Mouse (Mus musculus): ENCODE data around the gene Ppp1r26. TPM values are rescaled to one million over a fixed set of nuclear protein-coding genes. Genes with fewer than 3 reads are reported as not detected.

The Ppp1r26 gene
- polyA plus RNA-seq, 1 experiment from 2014 or later = 2.7 TPM

DNA sequence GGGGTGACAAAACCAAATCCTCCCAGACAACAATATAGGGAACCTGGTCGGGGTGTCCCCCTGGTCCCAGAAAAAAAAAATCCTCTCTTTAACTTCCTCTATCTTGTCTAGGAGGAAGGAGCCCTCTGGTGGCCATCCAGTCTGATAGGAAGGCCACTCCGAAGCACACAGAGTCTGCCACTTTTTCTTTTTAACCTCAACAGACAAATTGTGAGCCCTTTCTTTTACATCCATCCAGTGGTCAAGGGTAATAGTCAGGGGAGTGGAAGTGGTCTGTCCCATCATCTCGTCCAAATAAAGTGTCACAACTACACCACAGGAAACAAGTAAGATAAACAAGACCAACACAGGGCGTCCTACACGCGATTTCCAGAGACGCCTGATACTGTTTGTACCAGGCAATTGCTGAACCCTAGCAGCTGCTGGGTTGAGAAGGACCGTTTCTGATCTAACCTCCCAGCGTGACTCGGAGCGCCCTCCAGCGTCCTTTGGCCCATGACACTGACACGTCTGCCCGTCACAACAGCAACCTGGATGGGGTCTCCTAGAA lies 48.7 kb downstream of the Ppp1r26 start:
- Histone ChIP-seq H3K27me3 (ENCODE audit: control insufficient read depth, insufficient read depth, low read length) (no peaks in the 10 kb centered on the region), H3K36me3 (replicated peaks; ENCODE audit: control insufficient read depth, insufficient read depth, low read depth, low read length) (no peaks in the 10 kb centered on the region), H3K4me3 (ENCODE audit: low read depth, low read length) (no peak overlapping the region), H3K27ac (replicated peaks; ENCODE audit: low read depth, low read length) (no peak overlapping the region), H3K4me2 (ENCODE audit: low read depth, low read length) (no peak overlapping the region), H3K4me1 (ENCODE audit: control insufficient read depth, insufficient read depth, low read length) (no peaks in the 10 kb centered on the region), H3K9ac (replicated peaks; ENCODE audit: low read length) (no peak overlapping the region), H3K9me3 (replicated peaks; ENCODE audit: control insufficient read depth, low read length) (no peaks in the 10 kb centered on the region)
- ATAC-seq (replicated peaks; ENCODE audit: insufficient number of reproducible peaks, low FRiP score, low TSS enrichment, low read depth) = no peak
- 77% methylated on average over 14 of the region's 14 CpGs for WGBS
- DNase-seq (ENCODE audit: low spot score) = no peak

- Histone ChIP-seq H3K4me1 (ENCODE audit: control insufficient read depth, insufficient read depth, low read length) (no peaks in the 10 kb centered on the region), H3K27me3 (ENCODE audit: control insufficient read depth, insufficient read depth, low read length) (no peaks in the 10 kb centered on the region), H3K27ac (replicated peaks; ENCODE audit: low read depth, low read length) (no peak overlapping the region), H3K4me2 (ENCODE audit: low read depth, low read length) (no peak overlapping the region), H3K4me3 (ENCODE audit: low read depth, low read length) (no peak overlapping the region), H3K36me3 (replicated peaks; ENCODE audit: control insufficient read depth, insufficient read depth, low read depth, low read length) (no peaks in the 10 kb centered on the region), H3K9me3 (replicated peaks; ENCODE audit: control insufficient read depth, low read length) (no peaks in the 10 kb centered on the region), H3K9ac (replicated peaks; ENCODE audit: low read length) (no peak overlapping the region)
- ATAC-seq (replicated peaks; ENCODE audit: insufficient number of reproducible peaks, low FRiP score, low TSS enrichment, low read depth) (no peak), DNase-seq (ENCODE audit: low spot score) (no peak)
- WGBS = 85% methylated on average over 16 of the region's 16 CpGs
These were observed 49.4 kb downstream of the Ppp1r26 start for GRCm38 (mm10) chr2:28495801-28496595.

- no peaks in the 10 kb centered on the region for H3K27me3 ChIP-seq (ENCODE audit: control insufficient read depth, insufficient read depth, low read length)
- H3K27ac ChIP-seq (replicated peaks; ENCODE audit: low read depth, low read length) = no peak within 1 kb of the TSS
- H3K9ac ChIP-seq (replicated peaks; ENCODE audit: low read length) = no peak within 1 kb of the TSS
- H3K9me3 ChIP-seq (replicated peaks; ENCODE audit: control insufficient read depth, low read length) = no peaks in the 10 kb centered on the region
- H3K4me2 ChIP-seq (ENCODE audit: low read depth, low read length) = no peak within 1 kb of the TSS
- no peaks in the 10 kb centered on the region for H3K4me1 ChIP-seq (ENCODE audit: control insufficient read depth, insufficient read depth, low read length)
- DNase-seq (ENCODE audit: low spot score) (no peak), ATAC-seq (replicated peaks; ENCODE audit: insufficient number of reproducible peaks, low FRiP score, low TSS enrichment, low read depth) (no peak)
- WGBS = 81% methylated on average over 5 of the region's 5 CpGs
- H3K4me3 ChIP-seq (ENCODE audit: low read depth, low read length) = no peak within 1 kb of the TSS
- no peaks in the 10 kb centered on the region for H3K36me3 ChIP-seq (replicated peaks; ENCODE audit: control insufficient read depth, insufficient read depth, low read depth, low read length)
These were observed 50.1 kb downstream of the Ppp1r26 start, which contains the start of gene Gbgt1 for GRCm38 (mm10) chr2:28496671-28497070. Gene Gbgt1, plus strand, starts transcription at chr2:28496891.

DNA sequence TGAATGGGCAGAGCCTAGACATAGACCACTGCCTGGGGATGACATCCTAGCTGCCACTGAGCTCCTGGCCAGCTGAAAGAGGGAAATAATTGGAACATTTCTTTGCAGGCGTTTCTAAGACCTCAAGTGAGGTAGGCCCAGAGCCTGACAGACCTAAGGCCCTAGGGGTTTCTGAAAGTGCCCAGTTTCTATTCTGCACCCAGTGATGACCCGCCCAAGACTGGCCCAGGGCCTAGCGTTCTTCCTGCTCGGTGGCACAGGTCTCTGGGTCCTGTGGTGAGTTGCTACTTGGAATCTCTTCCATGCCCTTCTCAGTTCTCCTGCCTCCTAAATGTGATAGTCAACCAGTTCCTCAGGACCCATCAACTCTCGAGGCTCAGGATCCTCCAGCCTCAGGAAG lies 51.0 kb downstream of the Ppp1r26 start:
- Histone ChIP-seq H3K9ac (replicated peaks; ENCODE audit: low read length) (no peak overlapping the region), H3K4me3 (ENCODE audit: low read depth, low read length) (no peak overlapping the region), H3K36me3 (replicated peaks; ENCODE audit: control insufficient read depth, insufficient read depth, low read depth, low read length) (no peaks in the 10 kb centered on the region), H3K27ac (replicated peaks; ENCODE audit: low read depth, low read length) (no peak overlapping the region), H3K4me2 (ENCODE audit: low read depth, low read length) (no peak overlapping the region), H3K4me1 (ENCODE audit: control insufficient read depth, insufficient read depth, low read length) (no peaks in the 10 kb centered on the region), H3K27me3 (ENCODE audit: control insufficient read depth, insufficient read depth, low read length) (no peaks in the 10 kb centered on the region), H3K9me3 (replicated peaks; ENCODE audit: control insufficient read depth, low read length) (no peaks in the 10 kb centered on the region)
- no peak for ATAC-seq (replicated peaks; ENCODE audit: insufficient number of reproducible peaks, low FRiP score, low TSS enrichment, low read depth)
- no peak for DNase-seq (ENCODE audit: low spot score)
- 83% methylated on average over 5 of the region's 5 CpGs for WGBS

GRCm38 (mm10) chr2:28498431-28498830 lies 51.8 kb downstream of the Ppp1r26 start:
- ATAC-seq (replicated peaks; ENCODE audit: insufficient number of reproducible peaks, low FRiP score, low TSS enrichment, low read depth) = no peak
- no peaks in the 10 kb centered on the region for H3K27me3 ChIP-seq (ENCODE audit: control insufficient read depth, insufficient read depth, low read length)
- no peaks in the 10 kb centered on the region for H3K36me3 ChIP-seq (replicated peaks; ENCODE audit: control insufficient read depth, insufficient read depth, low read depth, low read length)
- no peak overlapping the region for H3K4me2 ChIP-seq (ENCODE audit: low read depth, low read length)
- 86% methylated on average over 4 of the region's 4 CpGs for WGBS
- H3K9ac ChIP-seq (replicated peaks; ENCODE audit: low read length) = no peak overlapping the region
- no peaks in the 10 kb centered on the region for H3K4me1 ChIP-seq (ENCODE audit: control insufficient read depth, insufficient read depth, low read length)
- H3K4me3 ChIP-seq (ENCODE audit: low read depth, low read length) = no peak overlapping the region
- no peak overlapping the region for H3K27ac ChIP-seq (replicated peaks; ENCODE audit: low read depth, low read length)
- no peaks in the 10 kb centered on the region for H3K9me3 ChIP-seq (replicated peaks; ENCODE audit: control insufficient read depth, low read length)
- DNase-seq (ENCODE audit: low spot score) = no peak

GRCm38 (mm10) chr2:28502987-28503386 lies 56.4 kb downstream of the Ppp1r26 start:
- Histone ChIP-seq H3K4me3 (ENCODE audit: low read depth, low read length) (no peak overlapping the region), H3K27me3 (ENCODE audit: control insufficient read depth, insufficient read depth, low read length) (no peaks in the 10 kb centered on the region), H3K27ac (replicated peaks; ENCODE audit: low read depth, low read length) (no peak overlapping the region), H3K36me3 (replicated peaks; ENCODE audit: control insufficient read depth, insufficient read depth, low read depth, low read length) (no peaks in the 10 kb centered on the region), H3K4me1 (ENCODE audit: control insufficient read depth, insufficient read depth, low read length) (no peaks in the 10 kb centered on the region), H3K9ac (replicated peaks; ENCODE audit: low read length) (no peak overlapping the region), H3K9me3 (replicated peaks; ENCODE audit: control insufficient read depth, low read length) (no peaks in the 10 kb centered on the region), H3K4me2 (ENCODE audit: low read depth, low read length) (no peak overlapping the region)
- DNase-seq (ENCODE audit: low spot score) (no peak), ATAC-seq (replicated peaks; ENCODE audit: insufficient number of reproducible peaks, low FRiP score, low TSS enrichment, low read depth) (no peak)
- 87% methylated on average over 10 of the region's 10 CpGs for whole genome bisulfite sequencing

- 87% methylated on average over 13 of the region's 13 CpGs for WGBS
- no peaks in the 10 kb centered on the region for H3K4me1 ChIP-seq (ENCODE audit: control insufficient read depth, insufficient read depth, low read length)
- no peaks in the 10 kb centered on the region for H3K36me3 ChIP-seq (replicated peaks; ENCODE audit: control insufficient read depth, insufficient read depth, low read depth, low read length)
- no peaks in the 10 kb centered on the region for H3K9me3 ChIP-seq (replicated peaks; ENCODE audit: control insufficient read depth, low read length)
- ATAC-seq (replicated peaks; ENCODE audit: insufficient number of reproducible peaks, low FRiP score, low TSS enrichment, low read depth) (no peak), DNase-seq (ENCODE audit: low spot score) (no peak)
- no peaks in the 10 kb centered on the region for H3K27me3 ChIP-seq (ENCODE audit: control insufficient read depth, insufficient read depth, low read length)
- H3K4me2 ChIP-seq (ENCODE audit: low read depth, low read length) = no peak overlapping the region
- H3K9ac ChIP-seq (replicated peaks; ENCODE audit: low read length) = no peak overlapping the region
- H3K4me3 ChIP-seq (ENCODE audit: low read depth, low read length) = no peak overlapping the region
- no peak overlapping the region for H3K27ac ChIP-seq (replicated peaks; ENCODE audit: low read depth, low read length)
These were observed 58.1 kb downstream of the Ppp1r26 start for GRCm38 (mm10) chr2:28504676-28505075.
